Comparison of ENCODE assay signal across 28 mouse cellular contexts in the genomic region with DNA sequence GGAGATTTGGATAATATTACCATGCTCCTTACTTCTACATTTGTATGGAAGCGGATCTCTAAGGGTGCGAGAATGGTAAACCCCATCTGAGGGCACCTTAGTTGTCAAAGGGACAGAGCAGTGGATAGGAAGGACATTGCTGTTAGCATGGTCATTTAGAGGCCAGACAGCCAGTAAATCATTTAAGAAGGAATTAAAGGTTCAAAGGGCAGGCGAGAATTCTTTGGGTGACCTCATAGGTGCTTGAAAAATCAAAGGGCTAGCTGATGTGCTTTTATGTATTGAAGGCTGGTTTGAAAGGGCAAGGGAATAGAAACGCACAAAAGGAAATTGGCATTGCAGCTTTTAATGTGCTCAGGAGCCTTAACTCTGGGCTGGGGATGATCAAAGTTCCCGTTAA. TPM values are rescaled to one million over a fixed set of nuclear protein-coding genes. Genes with fewer than 3 reads are reported as not detected.
A peak's percentile ranks its signal among the peaks of the same experiment; 100 is the strongest.
DNase-seq lines count a peak whose midpoint lies in the region; ATAC-seq and TF ChIP-seq lines count a peak whose summit lies in the region.
"Had no signal": no experiment of that assay in that cellular context is flagged by ENCODE, and none has a peak within 500 bp of the region (broad histone marks: within the 10 kb centered on the region; RNA-seq: fewer than 3 reads in every experiment).

No protein-coding gene starts in this region.

- peak overlapping the region; percentile 55; the same call in 1 of the 2 replicates for H3K27ac ChIP-seq in kidney, adult 2 months (ENCODE audit: insufficient read depth, low read depth, low read length)
- no peak overlapping the region for H3K27ac ChIP-seq in kidney, embryonic 16.5 days (ENCODE audit: low read length)
- H3K27ac ChIP-seq in kidney, postnatal 0 days, result no peak overlapping the region
- H3K27ac ChIP-seq in kidney, embryonic 15.5 days, result no peak overlapping the region
- H3K27ac ChIP-seq in embryonic fibroblast, embryonic 13.5 days (ENCODE audit: insufficient read depth, low read length), result peak overlapping the region; percentile 40
- H3K27ac ChIP-seq: embryonic facial prominence, embryonic 10.5 days; embryonic facial prominence, embryonic 12.5 days; forebrain, embryonic 10.5 days; forebrain, embryonic 12.5 days had no signal

- peak; percentile 23 for DNase-seq in embryo, embryonic 10.5 days (ENCODE audit: low spot score)
- no peak for DNase-seq in embryo, embryonic 11 days
- peak; percentile 67 for DNase-seq in kidney, adult 2 months
- no peak for DNase-seq in kidney, postnatal 0 days (ENCODE audit: low spot score)
- DNase-seq: adrenal gland, adult 8-10 months; adrenal gland, postnatal 14 days; adrenal gland, postnatal 36 days; B cell, adult 2 months; cerebellum, adult 11-12 months; cerebellum, adult 2 months; cerebellum, adult 9-10 months; cerebellum, postnatal 10 days; cerebellum, postnatal 25 days had no signal

- no peak for ATAC-seq in kidney, embryonic 16.5 days (ENCODE audit: low FRiP score, low TSS enrichment)
- ATAC-seq in kidney, postnatal 0 days (replicated peaks; ENCODE audit: low FRiP score, low read depth), result 0 out of 2 replicates have a peak, but pooled peaks have one; percentile 43
- ATAC-seq in kidney, embryonic 15.5 days (replicated peaks; ENCODE audit: low FRiP score), result no peak
- ATAC-seq: activated CD4-positive, CD25-positive, alpha-beta regulatory T cell, adult 4 months; CD4-positive, CD25-positive, alpha-beta regulatory T cell, adult 4 months; forebrain, embryonic 14.5 days; forebrain, embryonic 16.5 days had no signal

- no peaks in the 10 kb centered on the region for H3K36me3 ChIP-seq in kidney, adult 2 months (ENCODE audit: control insufficient read depth, insufficient read depth, low read length)
- H3K36me3 ChIP-seq in kidney, embryonic 16.5 days (ENCODE audit: insufficient read depth, low read length), result no peaks in the 10 kb centered on the region
- no peaks in the 10 kb centered on the region for H3K36me3 ChIP-seq in kidney, postnatal 0 days (ENCODE audit: insufficient read depth, low read length)
- H3K36me3 ChIP-seq in kidney, embryonic 15.5 days, result no peaks in the 10 kb centered on the region
- H3K36me3 ChIP-seq: embryonic facial prominence, embryonic 10.5 days; embryonic facial prominence, embryonic 12.5 days; forebrain, embryonic 10.5 days; forebrain, embryonic 12.5 days; G1E had no signal

- H3K9me3 ChIP-seq in kidney, embryonic 16.5 days (ENCODE audit: low read length), result no peaks in the 10 kb centered on the region
- no peaks in the 10 kb centered on the region for H3K9me3 ChIP-seq in kidney, postnatal 0 days (replicated peaks; ENCODE audit: low read length)
- no peaks in the 10 kb centered on the region for H3K9me3 ChIP-seq in kidney, embryonic 15.5 days (replicated peaks)
- H3K9me3 ChIP-seq: embryonic facial prominence, embryonic 10.5 days; embryonic facial prominence, embryonic 12.5 days; forebrain, embryonic 10.5 days; forebrain, embryonic 12.5 days; G1E had no signal

- WGBS in kidney, adult 2 months, result 51% methylated on average over 5 of the region's 5 CpGs
- WGBS in kidney, embryonic 16.5 days, result 71% methylated on average over 5 of the region's 5 CpGs
- 71% methylated on average over 5 of the region's 5 CpGs for WGBS in kidney, postnatal 0 days
- WGBS in kidney, embryonic 15.5 days, result 70% methylated on average over 5 of the region's 5 CpGs

- TF ChIP-seq CTCF in kidney, adult 2 months (conservative IDR thresholded peaks at IDR 0.05; ENCODE audit: insufficient read depth, insufficient read length, low read depth, low read length), result no peak
- no peak for TF ChIP-seq CTCF in kidney, postnatal 0 days (IDR thresholded peaks at IDR 0.05; ENCODE audit: low read depth)
- no peak for TF ChIP-seq CTCF in embryonic fibroblast, embryonic 13.5 days (IDR thresholded peaks at IDR 0.05; ENCODE audit: borderline replicate concordance, insufficient read depth, low read length)

- H3K4me1 ChIP-seq in kidney, adult 2 months (ENCODE audit: control insufficient read depth, insufficient read depth, low read length), result peaks cover 7% of the 10 kb centered on the region; the same call in 1 of the 2 replicates
- peaks cover 7% of the 10 kb centered on the region; the same call in 1 of the 2 replicates for H3K4me1 ChIP-seq in kidney, embryonic 16.5 days (ENCODE audit: insufficient read depth, low read length)
- no peaks in the 10 kb centered on the region for H3K4me1 ChIP-seq in kidney, postnatal 0 days (replicated peaks; ENCODE audit: insufficient read depth, low read length)
- 0 out of 2 replicates have a peak, but pooled peaks cover 3% of the 10 kb centered on the region for H3K4me1 ChIP-seq in kidney, embryonic 15.5 days
- no peaks in the 10 kb centered on the region; the same call in 1 of the 2 replicates for H3K4me1 ChIP-seq in embryonic fibroblast, embryonic 13.5 days (ENCODE audit: control insufficient read depth, insufficient read depth, low read length)
- H3K4me1 ChIP-seq: embryonic facial prominence, embryonic 10.5 days; embryonic facial prominence, embryonic 12.5 days; forebrain, embryonic 12.5 days had no signal

- no peak overlapping the region for H3K4me2 ChIP-seq in kidney, embryonic 16.5 days (replicated peaks; ENCODE audit: low read depth, low read length)
- H3K4me2 ChIP-seq in kidney, postnatal 0 days (ENCODE audit: low read length), result no peak overlapping the region
- H3K4me2 ChIP-seq in kidney, embryonic 15.5 days, result no peak overlapping the region
- H3K4me2 ChIP-seq: embryonic facial prominence, embryonic 12.5 days; forebrain, embryonic 12.5 days had no signal

- H3K9ac ChIP-seq in kidney, embryonic 16.5 days (replicated peaks; ENCODE audit: low read length), result no peak overlapping the region
- H3K9ac ChIP-seq in kidney, postnatal 0 days (ENCODE audit: low read depth, low read length), result no peak overlapping the region
- H3K9ac ChIP-seq in kidney, embryonic 15.5 days, result no peak overlapping the region
- H3K9ac ChIP-seq: embryonic facial prominence, embryonic 12.5 days; forebrain, embryonic 12.5 days had no signal

- H3K4me3 ChIP-seq in kidney, adult 2 months (ENCODE audit: insufficient read depth, low read depth, low read length), result no peak overlapping the region
- no peak overlapping the region for H3K4me3 ChIP-seq in kidney, embryonic 16.5 days (ENCODE audit: low read length)
- H3K4me3 ChIP-seq in kidney, postnatal 0 days (replicated peaks; ENCODE audit: low read depth, low read length), result no peak overlapping the region
- H3K4me3 ChIP-seq in kidney, embryonic 15.5 days (replicated peaks), result no peak overlapping the region
- peak overlapping the region; percentile 15; the same call in 1 of the 2 replicates for H3K4me3 ChIP-seq in embryonic fibroblast, embryonic 13.5 days (ENCODE audit: insufficient read depth, low read length)
- H3K4me3 ChIP-seq: embryonic facial prominence, embryonic 10.5 days; embryonic facial prominence, embryonic 12.5 days; erythroblast, embryonic 14.5 days; forebrain, embryonic 10.5 days; forebrain, embryonic 12.5 days had no signal

- no peak for TF ChIP-seq POLR2A in kidney, adult 2 months (IDR thresholded peaks at IDR 0.05; ENCODE audit: low read depth, low read length)
- TF ChIP-seq POLR2A in embryonic fibroblast, embryonic 13.5 days (IDR thresholded peaks at IDR 0.05; ENCODE audit: low read depth, low read length), result no peak

- H3K27me3 ChIP-seq in kidney, adult 2 months (replicated peaks; ENCODE audit: control insufficient read depth, insufficient read depth, low read length), result no peaks in the 10 kb centered on the region
- no peaks in the 10 kb centered on the region for H3K27me3 ChIP-seq in kidney, embryonic 16.5 days (ENCODE audit: insufficient read depth, low read length)
- no peaks in the 10 kb centered on the region for H3K27me3 ChIP-seq in kidney, postnatal 0 days (ENCODE audit: insufficient read depth, low read length)
- H3K27me3 ChIP-seq in kidney, embryonic 15.5 days, result no peaks in the 10 kb centered on the region
- H3K27me3 ChIP-seq: CH12.LX; embryonic facial prominence, embryonic 12.5 days; forebrain, embryonic 12.5 days; Patski had no signal

RNA-seq across cellular contexts. Expression of a gene that starts 16.3 kb away (rescaled TPM):
- polyA plus RNA-seq in kidney, adult 2 months (2012; rRNA removed), result 15.7 and 19.6 TPM in 2 replicates
- polyA plus RNA-seq in kidney, embryonic 16.5 days (2015; fragmentation: Nextera tagmentation; extraction: Ambion mirVana), result 8.9 and 9.4 TPM in 2 replicates
- 6.4 and 7.3 TPM in 2 replicates for polyA plus RNA-seq in kidney, postnatal 0 days (2015; fragmentation: Nextera tagmentation; extraction: Ambion mirVana)
- polyA plus RNA-seq in kidney, embryonic 15.5 days (2015; fragmentation: Nextera tagmentation; extraction: Ambion mirVana), result 6.8 and 7.2 TPM in 2 replicates
- polyA plus RNA-seq in embryonic fibroblast, embryonic 13.5 days (2011; ENCODE audit: insufficient read length, low read depth, missing spikeins), result 21.9 and 26.5 TPM in 2 replicates
- polyA plus RNA-seq: CD4-positive, CD25-positive, alpha-beta regulatory T cell, adult 4 months; erythroblast, embryonic 14.5 days; G1E had no signal

Comparison
In these comparisons a context has a peak if more than half of its experiments do, and no peak if none do; other contexts are left out.
1. DNase-seq: peak in embryo, embryonic 10.5 days (single experiment) and kidney, adult 2 months (single experiment); none in embryo, embryonic 11 days (single experiment) and kidney, postnatal 0 days (single experiment).
2. H3K27ac ChIP-seq: peak in kidney, adult 2 months (single experiment) and embryonic fibroblast, embryonic 13.5 days (single experiment); none in kidney, embryonic 16.5 days (single experiment), kidney, postnatal 0 days (single experiment) and kidney, embryonic 15.5 days (single experiment).